Mouse (Mus musculus): Measurements from ENCODE around the gene Cyp2ab1. TPM values are rescaled to one million over a fixed set of nuclear protein-coding genes. Genes with fewer than 3 reads are reported as not detected.

The Cyp2ab1 gene
- polyA plus RNA-seq (2012; rRNA removed), result not detected in 2 replicates

GRCm38 (mm10) chr16:20325286-20325685 lies at the start of gene Cyp2ab1:
Gene Cyp2ab1 (minus strand): TSS chr16:20325404.

GRCm38 (mm10) chr16:20301770-20302649 lies 23.2 kb downstream of the Cyp2ab1 start, which contains the start of gene Parl:
Gene Parl (minus strand): TSS chr16:20302387.

Other genes starting within 250 kb of the Cyp2ab1 start
- 19.3 and 32.2 TPM in 2 replicates for gene Klhl24, start 227.9 kb downstream of the Cyp2ab1 start, polyA plus RNA-seq (2012; rRNA removed)
- 72.8 and 77.9 TPM in 2 replicates for gene Yeats2, start 184.3 kb downstream of the Cyp2ab1 start, polyA plus RNA-seq (2012; rRNA removed)
- gene Map6d1, start 84.0 kb downstream of the Cyp2ab1 start, polyA plus RNA-seq (2012; rRNA removed), result 0.71 and 1.3 TPM in 2 replicates
- 74.6 and 97.9 TPM in 2 replicates for gene Parl, start 23.0 kb downstream of the Cyp2ab1 start, polyA plus RNA-seq (2012; rRNA removed)
- 146 and 153 TPM in 2 replicates for gene Abcc5, start 101.0 kb upstream of the Cyp2ab1 start, polyA plus RNA-seq (2012; rRNA removed)
- 63.5 and 74.4 TPM in 2 replicates for gene Eif2b5, start 173.4 kb upstream of the Cyp2ab1 start, polyA plus RNA-seq (2012; rRNA removed)
- 72.1 and 88.5 TPM in 2 replicates for gene Dvl3, start 191.6 kb upstream of the Cyp2ab1 start, polyA plus RNA-seq (2012; rRNA removed)
- 439 and 679 TPM in 2 replicates for gene Ap2m1, start 210.1 kb upstream of the Cyp2ab1 start, polyA plus RNA-seq (2012; rRNA removed)
- gene Abcf3, start 223.2 kb upstream of the Cyp2ab1 start, polyA plus RNA-seq (2012; rRNA removed), result 56.9 and 58.1 TPM in 2 replicates